Comparison of ENCODE assay signal across 9 mouse cellular contexts in the genomic region with DNA sequence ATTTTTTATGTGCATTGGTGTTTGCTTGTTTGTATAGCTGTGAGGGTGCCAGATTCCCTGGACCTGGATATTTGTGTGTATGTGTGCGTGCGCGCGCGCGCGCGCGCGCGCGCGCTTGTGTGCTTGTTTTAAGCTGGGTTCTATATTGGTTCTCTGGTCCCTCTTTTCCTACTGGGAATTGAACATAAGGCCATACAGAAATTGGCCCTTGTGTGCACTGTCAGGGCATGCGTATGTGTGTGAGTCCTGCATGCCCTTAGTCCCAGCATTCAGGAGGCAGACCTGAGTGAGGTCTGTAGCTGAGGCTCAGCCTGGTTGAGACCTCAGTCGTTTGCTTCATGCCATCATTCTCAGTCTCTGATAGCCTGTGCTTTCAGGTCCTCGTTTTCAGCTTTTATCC. TPM values are rescaled to one million over a fixed set of nuclear protein-coding genes. Genes with fewer than 3 reads are reported as not detected.
A peak's percentile ranks its signal among the peaks of the same experiment; 100 is the strongest.
DNase-seq lines count a peak whose midpoint lies in the region; ATAC-seq and TF ChIP-seq lines count a peak whose summit lies in the region.
"Had no signal": no experiment of that assay in that cellular context is flagged by ENCODE, and none has a peak within 500 bp of the region (broad histone marks: within the 10 kb centered on the region; RNA-seq: fewer than 3 reads in every experiment).

No protein-coding gene starts in this region.

- H3K4me2 ChIP-seq in heart, embryonic 12.5 days, result peak overlapping the region; percentile 49
- peak overlapping the region; percentile 26 for H3K4me2 ChIP-seq in hindbrain, embryonic 11.5 days (replicated peaks; ENCODE audit: low read depth, low read length)

- WGBS in heart, embryonic 12.5 days, result 86% methylated on average over 16 of the region's 16 CpGs
- WGBS in hindbrain, embryonic 11.5 days, result 92% methylated on average over 16 of the region's 16 CpGs
- WGBS in midbrain, embryonic 10.5 days, result 95% methylated on average over 16 of the region's 16 CpGs

- peak overlapping the region; percentile 59 for H3K9ac ChIP-seq in heart, embryonic 12.5 days
- peak overlapping the region; percentile 79 for H3K9ac ChIP-seq in ES-E14 (ENCODE audit: insufficient read depth, low read depth, low read length, poor library complexity, severe bottlenecking)
- 0 out of 2 replicates have a peak overlapping the region, but pooled peaks have one; percentile 25 for H3K9ac ChIP-seq in hindbrain, embryonic 11.5 days (ENCODE audit: low read depth, low read length)

- no peak overlapping the region for H3K27ac ChIP-seq in heart, embryonic 12.5 days (ENCODE audit: poor library complexity, severe bottlenecking)
- H3K27ac ChIP-seq in ES-E14 (ENCODE audit: insufficient read depth, low read depth, low read length, poor library complexity, severe bottlenecking), result peak overlapping the region; percentile 56; the same call in 1 of the 2 replicates
- H3K27ac ChIP-seq in hindbrain, embryonic 11.5 days (ENCODE audit: low read depth, low read length), result no peak overlapping the region
- H3K27ac ChIP-seq in midbrain, embryonic 10.5 days (replicated peaks), result no peak overlapping the region

- no peak for DNase-seq in heart, postnatal 25 days (ENCODE audit: low spot score)
- DNase-seq in ES-E14 (ENCODE audit: low read depth, low spot score) (no peak), adipocyte (ENCODE audit: low spot score) (no peak)
- DNase-seq in hindbrain, embryonic 11.5 days (ENCODE audit: low spot score), result no peak
- DNase-seq in midbrain, embryonic 10.5 days (ENCODE audit: low spot score), result no peak
- DNase-seq in thymus, postnatal 25 days, result no peak
- DNase-seq: cerebellum, postnatal 36 days had no signal

- in situ Hi-C loops in ES-E14 (cut with MboI; ENCODE audit: low sequenced_read_pairs in 2 of 2, unreplicated experiment in 2 of 2), result no loop called here

- peaks cover 17% of the 10 kb centered on the region for H3K4me1 ChIP-seq in heart, embryonic 12.5 days (replicated peaks)
- peaks cover 0 to 2% of the 10 kb centered on the region in 2 experiments; a peak in 1 of 4 replicates for H3K4me1 ChIP-seq in ES-E14 (ENCODE audit: control insufficient read depth in 2 of 2, insufficient read depth in 2 of 2, low read length in 2 of 2, poor library complexity in 1 of 2)
- peaks cover 4% of the 10 kb centered on the region; the same call in 1 of the 2 replicates for H3K4me1 ChIP-seq in hindbrain, embryonic 11.5 days (replicated peaks; ENCODE audit: control insufficient read depth, insufficient read depth, low read length)
- H3K4me1 ChIP-seq in midbrain, embryonic 10.5 days, result peaks cover 35% of the 10 kb centered on the region

- peak overlapping the region; percentile 16 for H3K4me3 ChIP-seq in heart, embryonic 12.5 days
- peak overlapping the region; percentile 78 to 91 for H3K4me3 ChIP-seq in ES-E14 (ENCODE audit: insufficient read depth in 1 of 2, low read depth in 1 of 2, low read length in 2 of 2, poor library complexity in 1 of 2, severe bottlenecking in 1 of 2)
- H3K4me3 ChIP-seq in hindbrain, embryonic 11.5 days (ENCODE audit: low read depth, low read length), result peak overlapping the region; percentile 13
- H3K4me3 ChIP-seq in midbrain, embryonic 10.5 days, result peak overlapping the region; percentile 90

- H3K27me3 ChIP-seq in heart, embryonic 12.5 days (replicated peaks), result no peaks in the 10 kb centered on the region
- H3K27me3 ChIP-seq in hindbrain, embryonic 11.5 days (ENCODE audit: control insufficient read depth, insufficient read depth, low read length), result no peaks in the 10 kb centered on the region
- no peaks in the 10 kb centered on the region for H3K27me3 ChIP-seq in midbrain, embryonic 10.5 days (ENCODE audit: low read depth, poor library complexity, severe bottlenecking)

- peaks cover 32% of the 10 kb centered on the region for H3K36me3 ChIP-seq in heart, embryonic 12.5 days
- peaks cover 32% of the 10 kb centered on the region for H3K36me3 ChIP-seq in ES-E14 (ENCODE audit: control insufficient read depth, insufficient read depth, low read length, poor library complexity, severe bottlenecking)
- H3K36me3 ChIP-seq in hindbrain, embryonic 11.5 days (ENCODE audit: control insufficient read depth, insufficient read depth, low read length), result peaks cover 8% of the 10 kb centered on the region
- peaks cover 36% of the 10 kb centered on the region for H3K36me3 ChIP-seq in midbrain, embryonic 10.5 days

- ATAC-seq in heart, embryonic 12.5 days (ENCODE audit: insufficient number of reproducible peaks, low FRiP score), result no peak
- ATAC-seq in hindbrain, embryonic 11.5 days (ENCODE audit: low FRiP score), result no peak
- ATAC-seq in cerebellum, adult (ENCODE audit: insufficient number of reproducible peaks, low FRiP score, low TSS enrichment), result no peak

- intact Hi-C loops in heart, postnatal 25 days (cut with DNase I), result no loop called here

- H3K9me3 ChIP-seq in heart, embryonic 12.5 days (replicated peaks), result no peaks in the 10 kb centered on the region
- H3K9me3 ChIP-seq in ES-E14 (ENCODE audit: control insufficient read depth, insufficient read depth, low read depth, low read length), result no peaks in the 10 kb centered on the region
- H3K9me3 ChIP-seq in hindbrain, embryonic 11.5 days (ENCODE audit: control insufficient read depth, low read length), result no peaks in the 10 kb centered on the region
- H3K9me3 ChIP-seq in midbrain, embryonic 10.5 days (replicated peaks), result no peaks in the 10 kb centered on the region

TF ChIP-seq in ES-E14, 5 proteins besides CTCF, POLR2A, EP300 and RAD21:
- no peak for TF ChIP-seq ZNF384 (IDR thresholded peaks at IDR 0.05; ENCODE audit: low read depth, low read length)
- TF ChIP-seq CHD2 (IDR thresholded peaks at IDR 0.05; ENCODE audit: low read depth, low read length), result no peak
- TF ChIP-seq ZC3H11A (IDR thresholded peaks at IDR 0.05; ENCODE audit: borderline replicate concordance, low read depth, low read length), result no peak
- TF ChIP-seq HCFC1 (IDR thresholded peaks at IDR 0.05; ENCODE audit: borderline replicate concordance, insufficient read depth, low read length), result no peak
- no peak for TF ChIP-seq MAFK (IDR thresholded peaks at IDR 0.05; ENCODE audit: insufficient read depth, low read depth, low read length)

RNA-seq across cellular contexts. Expression of gene Rpl35a, which starts 1.8 kb away (rescaled TPM):
- 660 and 669 TPM in 2 replicates for polyA plus RNA-seq in heart, embryonic 12.5 days (2016; fragmentation: Nextera tagmentation; extraction: Ambion mirVana)
- 100 to 1,000 TPM; 303 to 319 TPM for total RNA-seq in heart, postnatal 25 days (2021)
- total RNA-seq in ES-E14 (2012; rRNA removed), result 1,485 and 1,755 TPM in 2 replicates
- polyA plus RNA-seq in hindbrain, embryonic 11.5 days (2014; fragmentation: Nextera tagmentation; extraction: Ambion mirVana), result 774 and 789 TPM in 2 replicates
- 787 and 975 TPM in 2 replicates for polyA plus RNA-seq in midbrain, embryonic 10.5 days (2016; fragmentation: Nextera tagmentation; extraction: Ambion mirVana)

RNA-seq across cellular contexts. Expression of gene Iqcg, which starts 2.0 kb away (rescaled TPM):
- polyA plus RNA-seq in heart, embryonic 12.5 days (2016; fragmentation: Nextera tagmentation; extraction: Ambion mirVana), result 1.7 and 1.9 TPM in 2 replicates
- total RNA-seq in heart, postnatal 25 days (2021), result under 1 TPM; 0.52 to 0.64 TPM
- 9.8 and 11.3 TPM in 2 replicates for total RNA-seq in ES-E14 (2012; rRNA removed)
- polyA plus RNA-seq in hindbrain, embryonic 11.5 days (2014; fragmentation: Nextera tagmentation; extraction: Ambion mirVana), result 7.7 and 8.0 TPM in 2 replicates
- 3.9 and 4.5 TPM in 2 replicates for polyA plus RNA-seq in midbrain, embryonic 10.5 days (2016; fragmentation: Nextera tagmentation; extraction: Ambion mirVana)

RNA-seq across cellular contexts. Expression of gene Lmln, which starts 4.3 kb away (rescaled TPM):
- 2.0 and 3.2 TPM in 2 replicates for polyA plus RNA-seq in heart, embryonic 12.5 days (2016; fragmentation: Nextera tagmentation; extraction: Ambion mirVana)
- total RNA-seq in heart, postnatal 25 days (2021), result 1 to 10 TPM; 2.2 to 3.4 TPM
- total RNA-seq in ES-E14 (2012; rRNA removed), result 9.1 and 12.9 TPM in 2 replicates
- polyA plus RNA-seq in hindbrain, embryonic 11.5 days (2014; fragmentation: Nextera tagmentation; extraction: Ambion mirVana), result 3.1 and 4.6 TPM in 2 replicates
- polyA plus RNA-seq in midbrain, embryonic 10.5 days (2016; fragmentation: Nextera tagmentation; extraction: Ambion mirVana), result 3.8 and 3.9 TPM in 2 replicates

Comparison
In these comparisons a context has a peak if more than half of its experiments do, and no peak if none do; other contexts are left out.
1. H3K4me3 ChIP-seq: peak in every context shown above with its lines; median percentile 90 in midbrain, embryonic 10.5 days; 84 in ES-E14; 16 in heart, embryonic 12.5 days; 13 in hindbrain, embryonic 11.5 days.
2. H3K9ac ChIP-seq: peak in every context shown above with its lines; median percentile 79 in ES-E14; 59 in heart, embryonic 12.5 days; 25 in hindbrain, embryonic 11.5 days.